In genomic region chr2:92066899-92067298, GRCm38 (mm10) we compare ENCODE assay signal across 24 mouse cellular contexts. TPM values are rescaled to one million over a fixed set of nuclear protein-coding genes. Genes with fewer than 3 reads are reported as not detected.
DNase-seq lines count a peak whose midpoint lies in the region; ATAC-seq and TF ChIP-seq lines count a peak whose summit lies in the region.
"Had no signal": no experiment of that assay in that cellular context is flagged by ENCODE, and none has a peak within 500 bp of the region (broad histone marks: within the 10 kb centered on the region; RNA-seq: fewer than 3 reads in every experiment).

No protein-coding gene starts in this region.

- 77% methylated on average over 1 of the region's 1 CpGs for WGBS in kidney, embryonic 16.5 days

- no peak for DNase-seq in frontal cortex, postnatal 14 days (ENCODE audit: low spot score in 2 of 2)
- DNase-seq in 416B (ENCODE audit: low read depth) (peak; percentile 35), NIH3T3 (ENCODE audit: low read depth) (peak; percentile 65)
- DNase-seq in heart, postnatal 14 days: no peak
- DNase-seq in heart, postnatal 10 days: no peak
- DNase-seq: adrenal gland, adult 8-10 months; adrenal gland, postnatal 36 days; cerebellum, adult 11 months; cerebellum, adult 8-10 months; cerebellum, postnatal 25 days; gastrocnemius, adult 2 months; gastrocnemius, postnatal 25 days; heart, adult 11 months had no signal

- H3K9ac ChIP-seq in kidney, embryonic 16.5 days (replicated peaks; ENCODE audit: low read length): no peak overlapping the region
- H3K9ac ChIP-seq: embryonic facial prominence, embryonic 13.5 days; forebrain, embryonic 12.5 days; heart, embryonic 13.5 days; hindbrain, embryonic 13.5 days; intestine, embryonic 15.5 days had no signal

- peak; percentile 79; the same call in 1 of the 2 replicates for ATAC-seq in frontal cortex, adult (ENCODE audit: low TSS enrichment)
- ATAC-seq in kidney, embryonic 16.5 days (ENCODE audit: low FRiP score, low TSS enrichment): no peak
- ATAC-seq: CD4-positive, CD25-positive, alpha-beta regulatory T cell, adult 4 months; forebrain, embryonic 16.5 days; intestine, embryonic 15.5 days had no signal

- no peak for TF ChIP-seq POLR2A in myocyte (IDR thresholded peaks at IDR 0.05; ENCODE audit: insufficient read length, low read depth)

- no peaks in the 10 kb centered on the region for H3K4me1 ChIP-seq in kidney, embryonic 16.5 days (ENCODE audit: insufficient read depth, low read length)
- H3K4me1 ChIP-seq: embryonic facial prominence, embryonic 13.5 days; forebrain, embryonic 12.5 days; heart, embryonic 13.5 days; hindbrain, embryonic 13.5 days; intestine, embryonic 15.5 days had no signal

- no peaks in the 10 kb centered on the region for H3K36me3 ChIP-seq in myocyte (ENCODE audit: control insufficient read depth, insufficient read depth)
- no peaks in the 10 kb centered on the region for H3K36me3 ChIP-seq in kidney, embryonic 16.5 days (ENCODE audit: insufficient read depth, low read length)
- H3K36me3 ChIP-seq: embryonic facial prominence, embryonic 13.5 days; forebrain, embryonic 12.5 days; heart, embryonic 13.5 days; hindbrain, embryonic 13.5 days; intestine, embryonic 15.5 days had no signal

- H3K9me3 ChIP-seq in kidney, embryonic 16.5 days (ENCODE audit: low read length): no peaks in the 10 kb centered on the region
- H3K9me3 ChIP-seq: embryonic facial prominence, embryonic 13.5 days; forebrain, embryonic 12.5 days; heart, embryonic 13.5 days; hindbrain, embryonic 13.5 days; intestine, embryonic 15.5 days had no signal

- H3K27me3 ChIP-seq in myocyte (ENCODE audit: control insufficient read depth, insufficient read depth, insufficient read length): no peaks in the 10 kb centered on the region
- 0 out of 2 replicates have a peak, but pooled peaks cover 2% of the 10 kb centered on the region for H3K27me3 ChIP-seq in kidney, embryonic 16.5 days (ENCODE audit: insufficient read depth, low read length)
- H3K27me3 ChIP-seq: intestine, embryonic 15.5 days had no signal

- H3K79me2 ChIP-seq in myocyte (ENCODE audit: control insufficient read depth, insufficient read depth): no peaks in the 10 kb centered on the region

- no peak overlapping the region for H3ac ChIP-seq in myocyte (ENCODE audit: control insufficient read depth, insufficient read length)

- H3K4me3 ChIP-seq in myocyte: no peak overlapping the region
- no peak overlapping the region for H3K4me3 ChIP-seq in kidney, embryonic 16.5 days (ENCODE audit: low read length)
- H3K4me3 ChIP-seq: embryonic facial prominence, embryonic 13.5 days; forebrain, embryonic 12.5 days; gastrocnemius, adult 2 months; heart, embryonic 13.5 days; hindbrain, embryonic 13.5 days; intestine, embryonic 15.5 days had no signal

- no peak overlapping the region for H3K27ac ChIP-seq in kidney, embryonic 16.5 days (ENCODE audit: low read length)
- H3K27ac ChIP-seq: embryonic facial prominence, embryonic 13.5 days; forebrain, embryonic 12.5 days; gastrocnemius, adult 2 months; heart, embryonic 13.5 days; hindbrain, embryonic 13.5 days; intestine, embryonic 15.5 days had no signal

- intact Hi-C loops in heart, postnatal 14 days (cut with DNase I): no loop called here
- intact Hi-C loops in heart, postnatal 10 days (cut with DNase I): loop anchor here (10.0 kb wide), 1 partner anchor 268 kb away; no protein-coding TSS in a partner anchor

- H3K4me2 ChIP-seq in myocyte (ENCODE audit: low read depth): peak overlapping the region; percentile 53
- H3K4me2 ChIP-seq in kidney, embryonic 16.5 days (replicated peaks; ENCODE audit: low read depth, low read length): no peak overlapping the region
- H3K4me2 ChIP-seq: embryonic facial prominence, embryonic 13.5 days; forebrain, embryonic 12.5 days; heart, embryonic 13.5 days; hindbrain, embryonic 13.5 days; intestine, embryonic 15.5 days had no signal

TF ChIP-seq in myocyte, 11 proteins besides CTCF, POLR2A, EP300 and RAD21:
- TF ChIP-seq MYOG (IDR thresholded peaks at IDR 0.05; ENCODE audit: control insufficient read depth in 1 of 3, insufficient read depth in 1 of 3, insufficient read length in 2 of 3, low read depth in 2 of 3) (peak in 2 of 3 experiments; percentile 84 to 95), CEBPB (IDR thresholded peaks at IDR 0.05; ENCODE audit: insufficient read depth, poor library complexity, severe bottlenecking) (no peak), SRF (IDR thresholded peaks at IDR 0.05; ENCODE audit: control insufficient read depth, insufficient read length, low read depth) (no peak), POLR2AphosphoS2 (IDR thresholded peaks at IDR 0.05; ENCODE audit: insufficient read length, low read depth) (no peak), MYOD1 (IDR thresholded peaks at IDR 0.05; ENCODE audit: control insufficient read depth in 1 of 3, insufficient read length in 2 of 3, low read depth in 2 of 3) (peak; percentile 44 to 89 (median 69)), TCF3 (IDR thresholded peaks at IDR 0.05; ENCODE audit: insufficient read length, low read depth) (peak; percentile 26)

RNA-seq across cellular contexts. Expression of gene Phf21a, which starts 26.0 kb away (rescaled TPM):
- 14.7 TPM for polyA plus RNA-seq in myocyte (2012; fragmentation: generic; extraction: Trizol)
- 25.2 and 33.8 TPM in 2 replicates for polyA plus RNA-seq in kidney, embryonic 16.5 days (2015; fragmentation: Nextera tagmentation; extraction: Ambion mirVana)
- total RNA-seq in heart, postnatal 14 days (2021): 10 to 100 TPM; 32.6 to 33.6 TPM
- total RNA-seq in heart, postnatal 10 days (2021): 10 to 100 TPM; 31.3 to 42.1 TPM

RNA-seq across cellular contexts. Expression of gene Creb3l1, which starts 42.6 kb away (rescaled TPM):
- 97.3 TPM for polyA plus RNA-seq in myocyte (2012; fragmentation: generic; extraction: Trizol)
- 12.3 and 14.9 TPM in 2 replicates for polyA plus RNA-seq in kidney, embryonic 16.5 days (2015; fragmentation: Nextera tagmentation; extraction: Ambion mirVana)
- 1 to 10 TPM; 8.0 to 8.5 TPM for total RNA-seq in heart, postnatal 14 days (2021)
- total RNA-seq in heart, postnatal 10 days (2021): 10 to 100 TPM; 15.6 to 16.0 TPM
- total RNA-seq: hematopoietic stem cell, adult 5-6 weeks had no signal

Comparison
In these comparisons a context has a peak if more than half of its experiments do, and no peak if none do; other contexts are left out.
1. DNase-seq: peak in 416B (single experiment) and NIH3T3 (single experiment); none in frontal cortex, postnatal 14 days (0 of 2), heart, postnatal 14 days (0 of 2) and heart, postnatal 10 days (0 of 2).